Mouse (Mus musculus) kidney, adult 2 months (tissue): ENCODE measurements around the gene Pcbp2.

Experiments used
- CTCF ChIP-seq: fragments of 200-500 bp; conservative IDR thresholded peaks from 2 replicates; pipeline ENCODE4 v1.5.1; 2011; ENCODE audit warnings: low read depth, mild to moderate bottlenecking, control low read depth, low read length, moderate library complexity, mixed read lengths; ENCODE audit not compliant: insufficient read depth, insufficient read length
- POLR2A ChIP-seq: fragments of 200-500 bp; IDR thresholded peaks from one replicate; pipeline ENCODE4 v1.6.1; 2011; ENCODE audit warnings: low read depth, low read length, control low read depth

DNA sequence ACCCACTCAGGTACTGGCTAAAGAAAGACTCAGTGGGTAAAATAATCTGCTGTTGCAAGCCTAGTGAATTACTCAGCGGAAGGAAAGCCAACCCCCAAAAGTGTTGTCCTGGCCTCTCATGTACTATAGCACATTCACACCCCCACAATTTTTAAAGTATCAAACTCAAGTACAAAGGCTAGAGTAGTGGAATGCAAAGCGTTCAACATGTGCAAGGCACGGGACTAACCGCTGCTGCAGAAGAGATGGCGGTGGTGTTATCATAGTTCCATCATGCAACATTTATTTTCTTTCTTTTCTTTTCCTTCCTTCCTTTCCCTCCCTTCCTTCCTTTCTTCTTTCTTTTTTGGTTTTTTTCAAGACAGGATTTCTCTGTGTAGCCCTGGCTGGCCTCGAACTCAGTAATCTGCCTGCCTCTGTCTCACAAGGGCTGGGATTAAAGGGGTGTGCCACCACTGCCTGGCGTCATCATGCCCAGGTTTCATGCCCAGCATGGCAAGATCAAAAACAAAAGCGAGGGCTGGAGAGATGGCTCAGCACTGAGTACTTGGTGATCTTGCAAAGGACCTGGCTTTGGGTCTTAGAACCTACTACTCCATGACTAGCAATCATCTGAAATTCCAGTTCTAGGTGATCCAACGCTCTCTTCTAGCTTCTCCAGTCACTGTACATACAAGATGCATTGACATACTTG, 35.6 kb downstream of the Pcbp2 start:
- TF ChIP-seq CTCF: no peak
- TF ChIP-seq POLR2A: no peak
